Mouse (Mus musculus) adrenal gland, adult 2 months (tissue): ENCODE results near the gene Acta1. TPM values are rescaled to one million over a fixed set of nuclear protein-coding genes. Genes with fewer than 3 reads are reported as not detected.

Experiments used
- DNase-seq: peaks from one replicate; pipeline ENCODE4 v3.0.0; 2021
- polyA plus RNA-seq: library from polyadenylated mRNA; depleted of rRNA; stranded (reverse); fragments of >200 nt; gene quantifications from 2 replicates; pipeline ENCODE4 v1.2.3, GENCODE M21; 2012; rRNA removed
- total RNA-seq, 2 experiments: library from RNA; stranded (reverse); gene quantifications; 2 replicates each; pipeline ENCODE4 v1.2.3; 2021

The Acta1 gene
- total and polyA plus RNA-seq, 3 experiments = 0.20 to 1.2 (median 0.38) TPM

- DNase-seq = no peak
These were observed 50.2 kb downstream of the Acta1 start for GRCm38 (mm10) chr8:123844341-123844740.

GRCm38 (mm10) chr8:123842086-123842485 is 52.5 kb downstream of the Acta1 start:
- no peak for DNase-seq

Other genes starting within 250 kb of the Acta1 start
- 10 to 100 TPM; 31.7 to 43.0 TPM for gene Rhou, start 240.8 kb downstream of the Acta1 start, total RNA-seq
- 12.3 and 13.6 TPM in 2 replicates for gene Rhou, start 240.8 kb downstream of the Acta1 start, polyA plus RNA-seq
- gene Rab4a, start 88.8 kb downstream of the Acta1 start, total RNA-seq = 10 to 100 TPM; 19.2 to 26.7 TPM
- 13.0 and 19.4 TPM in 2 replicates for gene Rab4a, start 88.8 kb downstream of the Acta1 start, polyA plus RNA-seq
- 1 to 10 TPM; 1.2 to 2.1 TPM for gene Ccsap, start 34.5 kb downstream of the Acta1 start, total RNA-seq
- 0.70 and 1.3 TPM in 2 replicates for gene Ccsap, start 34.5 kb downstream of the Acta1 start, polyA plus RNA-seq
- 10 to 100 TPM; 15.5 to 21.0 TPM for gene Nup133, start 54.5 kb upstream of the Acta1 start, total RNA-seq
- gene Nup133, start 54.5 kb upstream of the Acta1 start, polyA plus RNA-seq = 6.2 and 9.5 TPM in 2 replicates
- 10 to 100 TPM in 1 of 2 experiments, 1 to 10 TPM in 1; 9.3 to 15.7 TPM for gene Abcb10, start 88.4 kb upstream of the Acta1 start, total RNA-seq
- 14.7 and 16.7 TPM in 2 replicates for gene Abcb10, start 88.4 kb upstream of the Acta1 start, polyA plus RNA-seq
- gene Taf5l, start 126.6 kb upstream of the Acta1 start, total RNA-seq = 10 to 100 TPM; 21.3 to 24.1 TPM
- gene Taf5l, start 126.6 kb upstream of the Acta1 start, polyA plus RNA-seq = 18.7 and 22.7 TPM in 2 replicates
- 10 to 100 TPM; 10.6 to 12.7 TPM for gene Urb2, start 126.8 kb upstream of the Acta1 start, total RNA-seq
- 2.2 and 3.4 TPM in 2 replicates for gene Urb2, start 126.8 kb upstream of the Acta1 start, polyA plus RNA-seq